Mouse (Mus musculus) liver, embryonic 14.5 days (tissue): ENCODE measurements at regions not wholly inside any gene's neighbourhood (a gene's known extent, or its start where the extent isn't known, plus 50 kb on each side); places are given as distances from the start of the nearest gene placed in this dataset.

Experiments used
- ATAC-seq: fragments of 200-750 bp; cut with Nextera tagmentation; 2 replicates; pipeline ENCODE4 v1.8.0; 2017; ENCODE audit warnings: moderate number of reproducible peaks, mild to moderate bottlenecking, moderate library complexity; ENCODE audit not compliant: insufficient read depth
- DNase-seq, 3 experiments: peaks; one replicate each; pipeline ENCODE4 v3.0.0-alpha.2; 2012 to 2013; ENCODE audit warnings: low read depth in 3 of 3, low spot score in 3 of 3
- H3K27ac ChIP-seq: fragments of 300-500 bp; sonication (generic); 2 replicates; pipeline ENCODE4 v1.5.1; 2014; ENCODE audit warnings: moderate library complexity, mild to moderate bottlenecking, control low read depth, inconsistent platforms
- H3K27me3 ChIP-seq: fragments of 300-500 bp; sonication (generic); 2 replicates; pipeline ENCODE4 v1.6.1; 2014; ENCODE audit warnings: mild to moderate bottlenecking, low read length, moderate library complexity; ENCODE audit not compliant: control insufficient read depth, insufficient read depth
- H3K36me3 ChIP-seq: fragments of 300-500 bp; sonication (generic); replicated peaks from 2 replicates; pipeline ENCODE4 v1.6.1; 2014; ENCODE audit warnings: low read depth; ENCODE audit not compliant: control insufficient read depth, insufficient read depth
- H3K4me1 ChIP-seq, 2 experiments: fragments of 200-500 bp in 1 of 2; fragments of 300-500 bp in 1 of 2; sonication (generic) in 1 of 2; replicated peaks; 2 replicates each; pipeline ENCODE4 v1.6.1; 2012 to 2014; ENCODE audit warnings: antibody characterized with exemption in 1 of 2, inconsistent platforms in 1 of 2, low read length in 1 of 2; ENCODE audit not compliant: control insufficient read depth in 2 of 2, insufficient read depth in 2 of 2
- H3K4me2 ChIP-seq: fragments of 300-500 bp; sonication (generic); 2 replicates; pipeline ENCODE4 v1.6.1; 2014; ENCODE audit warnings: low read depth, mild to moderate bottlenecking, control low read depth, moderate library complexity
- H3K4me3 ChIP-seq, 2 experiments: fragments of 200-500 bp in 1 of 2; fragments of 300-500 bp in 1 of 2; sonication (generic) in 1 of 2; 2 replicates each; pipeline ENCODE4 v1.5.1; 2012 to 2014; ENCODE audit warnings: low read depth in 2 of 2, low read length in 2 of 2, mild to moderate bottlenecking in 2 of 2, control low read depth in 1 of 2, inconsistent platforms in 1 of 2, moderate library complexity in 1 of 2; ENCODE audit not compliant: insufficient read depth in 1 of 2
- H3K9ac ChIP-seq: fragments of 300-500 bp; sonication (generic); replicated peaks from 2 replicates; pipeline ENCODE4 v1.6.1; 2014; ENCODE audit warnings: mild to moderate bottlenecking, control low read depth, moderate library complexity
- H3K9me3 ChIP-seq: fragments of 300-500 bp; sonication (generic); 2 replicates; pipeline ENCODE4 v1.6.1; 2016; ENCODE audit warnings: low read length, mixed read lengths; ENCODE audit not compliant: control insufficient read depth
- CTCF ChIP-seq: IDR thresholded peaks from 2 replicates; pipeline ENCODE4 v1.5.1; 2016; ENCODE audit warnings: antibody characterized with exemption, low read depth, control low read depth
- EP300 ChIP-seq: IDR thresholded peaks from 2 replicates; pipeline ENCODE4 v1.6.1; 2016; ENCODE audit warnings: antibody characterized with exemption, low read depth
- WGBS: fragments of 180-500 bp; shearing (Covaris S2); extraction: QIAGEN DNeasy Blood & Tissue Kit; methylation state at CpG from one replicate; pipeline ENCODE4 v1.1.7; 2014; ENCODE audit not compliant: insufficient replicate concordance; 5-methylcytosine and 5-hydroxymethylcytosine counted together

- Histone ChIP-seq H3K36me3 (no peaks in the 10 kb centered on the region), H3K4me1 (peaks cover 0 to 2% of the 10 kb centered on the region in 2 experiments; a peak in 2 of 4 replicates), H3K27me3 (no peaks in the 10 kb centered on the region), H3K27ac (no peak overlapping the region), H3K9ac (no peak overlapping the region), H3K4me2 (no peak overlapping the region), H3K4me3 (no peak overlapping the region), H3K9me3 (no peaks in the 10 kb centered on the region)
- DNase-seq (no peak), ATAC-seq (no peak)
- no peak for TF ChIP-seq CTCF
- WGBS: 55% methylated on average over 8 of the region's 8 CpGs
These were observed 130.0 kb upstream of the Zfp217 start for GRCm38 (mm10) chr2:170277896-170278295.

GRCm38 (mm10) chr2:170277182-170277767, 129.4 kb upstream of the Zfp217 start:
- WGBS: 76% methylated on average over 18 of the region's 18 CpGs
- H3K9me3 ChIP-seq: no peaks in the 10 kb centered on the region
- H3K4me1 ChIP-seq: peaks cover 0 to 2% of the 10 kb centered on the region in 2 experiments; a peak in 2 of 4 replicates
- H3K4me3 ChIP-seq: no peak overlapping the region
- DNase-seq: no peak
- no peak for TF ChIP-seq EP300
- no peak for TF ChIP-seq CTCF
- no peak overlapping the region for H3K4me2 ChIP-seq
- no peak overlapping the region for H3K27ac ChIP-seq
- no peaks in the 10 kb centered on the region for H3K27me3 ChIP-seq
- no peaks in the 10 kb centered on the region for H3K36me3 ChIP-seq
- no peak for ATAC-seq
- H3K9ac ChIP-seq: no peak overlapping the region

GRCm38 (mm10) chr2:170275687-170276086, 127.8 kb upstream of the Zfp217 start:
- TF ChIP-seq EP300 (no peak), CTCF (no peak)
- H3K27ac ChIP-seq: no peak overlapping the region
- ATAC-seq (no peak), DNase-seq (no peak)
- no peak overlapping the region for H3K9ac ChIP-seq
- no peaks in the 10 kb centered on the region for H3K9me3 ChIP-seq
- 70% methylated on average over 4 of the region's 4 CpGs for WGBS
- no peaks in the 10 kb centered on the region for H3K36me3 ChIP-seq
- H3K27me3 ChIP-seq: no peaks in the 10 kb centered on the region
- H3K4me1 ChIP-seq: no peaks in the 10 kb centered on the region
- no peak overlapping the region for H3K4me2 ChIP-seq
- no peak overlapping the region for H3K4me3 ChIP-seq

- Histone ChIP-seq H3K4me2 (no peak overlapping the region), H3K9me3 (no peaks in the 10 kb centered on the region), H3K36me3 (no peaks in the 10 kb centered on the region), H3K27me3 (no peaks in the 10 kb centered on the region), H3K4me3 (no peak overlapping the region), H3K27ac (no peak overlapping the region), H3K9ac (no peak overlapping the region), H3K4me1 (peaks cover 0 to 4% of the 10 kb centered on the region in 2 experiments; a peak in 1 of 4 replicates)
- no peak for TF ChIP-seq EP300
- TF ChIP-seq CTCF: no peak
- DNase-seq: peak in 1 of 3 experiments; percentile 9
- WGBS: 61% methylated on average over 11 of the region's 11 CpGs
- ATAC-seq: peak; percentile 51; the same call in 1 of the 2 replicates
These were observed 122.1 kb upstream of the Zfp217 start for GRCm38 (mm10) chr2:170269926-170270577.

- no peak overlapping the region for H3K4me3 ChIP-seq
- H3K9me3 ChIP-seq: no peaks in the 10 kb centered on the region
- ATAC-seq: no peak
- H3K27me3 ChIP-seq: no peaks in the 10 kb centered on the region
- H3K9ac ChIP-seq: no peak overlapping the region
- DNase-seq: no peak
- WGBS: 39% methylated on average over 8 of the region's 8 CpGs
- peaks cover 0 to 4% of the 10 kb centered on the region in 2 experiments; a peak in 1 of 4 replicates for H3K4me1 ChIP-seq
- TF ChIP-seq CTCF (no peak), EP300 (no peak)
- no peak overlapping the region for H3K27ac ChIP-seq
- no peak overlapping the region for H3K4me2 ChIP-seq
- H3K36me3 ChIP-seq: no peaks in the 10 kb centered on the region
These were observed 120.2 kb upstream of the Zfp217 start for GRCm38 (mm10) chr2:170268080-170268479.
